Mouse (Mus musculus) small intestine, adult 2 months (tissue): ENCODE results near the gene Hjurp.

Experiments used
- CTCF ChIP-seq: fragments of 200-500 bp; IDR thresholded peaks from 2 replicates; pipeline ENCODE4 v1.5.1; 2012; ENCODE audit warnings: low read depth, mild to moderate bottlenecking, control low read depth, inconsistent platforms, low read length, moderate library complexity, mixed read lengths; ENCODE audit not compliant: insufficient replicate concordance, insufficient read length; ENCODE audit errors: extremely low read depth
- POLR2A ChIP-seq: fragments of 200-500 bp; IDR thresholded peaks from 2 replicates; pipeline ENCODE4 v1.6.1; 2012; ENCODE audit warnings: low read depth, mild to moderate bottlenecking, control low read depth, inconsistent platforms, low read length, moderate library complexity

- no peak; the same call in 1 of the 2 replicates for TF ChIP-seq CTCF
- no peak for TF ChIP-seq POLR2A
Measured at GRCm38 (mm10) chr1:88296171-88296920, 18.9 kb upstream of the Hjurp start.
